Mouse (Mus musculus): ENCODE results near the gene Gm10065.

Gene Gm10065

GRCm38 (mm10) chr13:21435476-21435875 lies 43.8 kb downstream of the Gm10065 start:
- DNase-seq (ENCODE audit: low spot score), result no peak
